Mouse (Mus musculus) gastrocnemius, adult 18-20 months (tissue): ENCODE measurements at regions not wholly inside any gene's neighbourhood (a gene's known extent, or its start where the extent isn't known, plus 50 kb on each side); places are given as distances from the start of the nearest gene placed in this dataset.

Experiments
- DNase-seq: peaks from one replicate; pipeline ENCODE4 v3.0.0; 2021; ENCODE audit warnings: low spot score

DNA sequence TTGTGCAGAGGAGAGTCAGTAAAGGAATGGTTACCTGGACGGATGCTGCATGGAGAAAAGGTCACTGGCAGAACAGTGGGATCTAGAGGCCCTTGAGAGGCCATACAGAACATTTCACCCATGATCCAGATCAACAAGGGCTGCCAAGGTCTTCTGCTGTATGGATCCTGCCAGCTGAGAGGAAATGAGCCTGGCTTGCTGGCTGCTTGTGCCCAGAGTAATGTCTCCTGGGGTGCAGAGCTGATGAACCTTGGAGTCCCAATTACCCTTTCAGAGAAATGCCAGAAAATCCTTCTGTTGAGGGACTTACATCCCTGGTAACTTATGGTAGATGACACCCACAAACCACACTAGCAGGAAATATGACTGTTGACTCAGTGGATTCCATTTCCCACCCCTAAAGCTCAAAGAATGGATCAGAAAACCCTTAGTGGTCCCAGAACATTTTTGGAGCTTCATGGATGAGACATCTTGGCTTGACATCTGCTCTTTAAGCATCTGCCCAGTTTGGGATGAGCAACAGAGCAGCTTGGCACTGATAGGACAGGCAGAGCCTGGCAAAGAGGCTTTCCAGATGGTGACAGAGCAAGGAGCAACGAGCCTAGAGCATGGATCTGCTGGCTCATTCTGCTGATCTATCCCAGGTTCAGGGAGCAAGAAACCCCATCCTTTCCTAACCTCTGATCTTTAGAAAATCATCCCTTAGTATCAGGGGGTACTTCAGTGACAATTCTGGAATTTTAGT, 416.6 kb downstream of the Adra2a start:
- no peak for DNase-seq

DNA sequence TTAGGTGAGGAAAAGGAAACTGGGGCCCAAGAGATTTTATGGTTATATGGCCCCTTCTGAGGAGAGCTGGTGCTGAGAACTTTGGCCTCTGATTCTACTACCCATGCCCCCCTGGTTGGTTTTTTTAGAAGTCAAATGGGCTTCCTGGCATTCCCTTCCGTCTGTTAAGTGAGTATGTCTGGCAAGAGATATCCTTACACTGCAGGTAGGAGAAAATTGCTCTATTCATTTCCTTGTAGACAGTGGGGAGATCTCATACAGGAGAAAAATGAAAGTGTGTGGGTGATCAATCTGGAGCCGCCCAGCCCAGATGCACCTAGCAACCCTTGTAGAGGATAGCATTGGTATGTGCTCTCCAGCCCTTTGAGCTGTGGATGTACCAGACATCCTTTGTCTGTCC, 418.5 kb downstream of the Adra2a start:
- DNase-seq = no peak

DNA sequence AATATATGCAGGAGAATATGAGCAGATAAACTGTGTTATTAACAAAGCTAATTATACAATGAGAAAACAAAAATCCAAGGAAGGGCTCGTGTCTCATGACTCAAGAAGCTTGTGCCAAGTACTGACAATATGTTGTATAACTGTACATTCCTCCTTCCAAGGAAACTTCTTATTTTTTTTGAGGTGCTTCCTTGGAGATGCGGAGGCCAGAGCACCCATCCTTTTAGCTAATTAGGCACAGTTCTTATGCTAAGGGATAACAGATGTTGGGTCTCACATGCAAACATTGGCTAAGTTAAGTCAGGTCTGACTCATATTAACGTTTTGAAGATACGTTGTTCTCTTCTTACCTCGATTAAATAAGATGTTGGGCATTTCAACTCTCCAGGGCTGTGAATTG, 426.1 kb downstream of the Adra2a start:
- DNase-seq = no peak

DNA sequence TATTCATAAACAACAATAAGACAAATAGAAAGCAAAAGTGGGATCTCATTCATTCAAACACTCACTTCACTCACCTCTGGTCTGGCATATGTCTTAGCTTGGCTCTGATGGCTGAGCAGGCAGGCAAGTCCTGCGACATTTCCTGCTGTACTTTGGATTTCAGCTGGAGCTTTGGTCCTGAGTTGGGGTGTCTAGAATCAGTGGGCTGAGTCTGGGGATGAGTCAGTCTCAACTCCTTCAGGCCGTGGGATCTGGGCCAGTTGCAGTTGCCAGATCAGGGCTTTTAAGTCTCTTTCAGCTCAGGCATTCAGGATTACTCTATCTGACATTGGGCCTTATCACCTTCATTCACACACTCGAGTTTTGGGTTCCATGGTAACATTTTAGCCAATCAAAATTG, 454.1 kb downstream of the Adra2a start:
- no peak for DNase-seq

DNA sequence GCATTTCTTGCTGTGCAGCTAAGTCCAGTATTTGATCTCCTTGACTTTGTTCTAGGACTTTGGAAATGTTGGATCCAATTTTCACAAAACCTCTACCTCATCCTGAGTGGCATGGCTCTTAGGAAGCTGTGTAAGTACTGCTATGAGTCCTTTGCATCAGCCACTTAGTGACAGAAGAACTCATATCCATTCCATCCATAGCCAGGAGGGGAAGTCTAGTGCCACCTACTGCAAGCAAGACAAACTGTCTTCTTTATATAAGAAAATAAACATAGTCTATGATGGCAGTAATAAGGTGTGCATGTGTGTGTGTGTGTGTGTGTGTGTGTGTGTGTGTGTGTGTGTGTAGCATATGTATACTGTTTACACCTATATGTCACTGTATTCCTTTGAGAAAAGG, 489.9 kb downstream of the Adra2a start:
- no peak for DNase-seq

DNA sequence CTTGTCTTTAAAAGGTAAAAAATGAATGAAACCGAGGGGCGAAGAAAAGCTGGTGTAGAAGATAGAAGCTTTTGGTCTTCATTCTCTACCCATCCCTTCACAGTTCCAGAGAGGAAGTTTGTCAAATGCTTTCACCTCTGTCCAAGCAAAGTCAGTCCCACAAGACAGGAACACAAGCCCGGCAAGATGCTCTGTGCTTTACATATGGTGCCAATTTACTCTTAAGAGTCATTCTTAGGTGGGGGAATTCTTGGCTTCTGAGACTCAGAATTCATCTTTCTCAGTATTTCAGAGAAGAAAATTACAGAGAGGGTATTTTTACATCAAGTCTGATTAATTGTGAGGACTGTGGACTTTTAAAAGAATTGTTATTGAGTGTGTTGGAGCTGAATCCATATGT, 511.4 kb downstream of the Adra2a start:
- DNase-seq = no peak

DNA sequence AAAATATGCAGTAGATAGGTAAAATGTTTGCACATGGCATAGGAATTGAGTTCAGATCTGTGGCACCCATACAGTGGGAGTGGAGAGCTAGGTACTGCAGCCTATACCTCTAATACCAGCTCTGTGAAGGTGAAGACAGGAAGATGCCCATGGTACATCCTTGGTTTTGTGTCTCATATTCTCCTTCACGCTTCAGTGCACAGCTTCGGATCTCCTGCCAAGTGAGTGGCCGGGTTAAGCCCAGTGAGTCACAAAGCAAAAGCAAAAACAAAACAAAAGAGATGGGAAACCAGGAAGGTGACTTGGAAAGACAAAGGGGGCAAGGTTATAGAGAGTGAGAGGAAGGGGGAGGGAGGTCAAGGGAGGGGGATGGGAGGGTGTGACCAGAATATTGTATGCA, 514.0 kb downstream of the Adra2a start:
- DNase-seq = no peak

DNA sequence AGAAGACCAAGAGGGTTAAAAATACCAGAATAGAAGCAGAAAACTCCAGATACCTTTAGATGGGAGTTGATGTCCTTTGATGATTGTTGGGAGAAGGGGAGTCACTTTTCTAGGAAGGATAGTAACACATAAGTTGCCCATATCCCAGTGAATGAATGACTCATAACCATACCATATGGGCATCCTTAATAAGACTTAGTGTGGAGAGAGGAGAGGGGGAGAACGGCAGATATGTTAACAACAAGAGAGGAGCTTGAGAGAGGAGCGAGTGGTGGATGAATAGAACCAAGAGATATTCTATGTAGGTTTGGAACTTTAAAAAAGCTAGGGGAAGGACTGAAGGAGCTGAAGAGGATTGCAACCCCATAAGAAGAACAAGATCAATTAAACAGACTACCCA, 539.6 kb downstream of the Adra2a start:
- DNase-seq = no peak

DNA sequence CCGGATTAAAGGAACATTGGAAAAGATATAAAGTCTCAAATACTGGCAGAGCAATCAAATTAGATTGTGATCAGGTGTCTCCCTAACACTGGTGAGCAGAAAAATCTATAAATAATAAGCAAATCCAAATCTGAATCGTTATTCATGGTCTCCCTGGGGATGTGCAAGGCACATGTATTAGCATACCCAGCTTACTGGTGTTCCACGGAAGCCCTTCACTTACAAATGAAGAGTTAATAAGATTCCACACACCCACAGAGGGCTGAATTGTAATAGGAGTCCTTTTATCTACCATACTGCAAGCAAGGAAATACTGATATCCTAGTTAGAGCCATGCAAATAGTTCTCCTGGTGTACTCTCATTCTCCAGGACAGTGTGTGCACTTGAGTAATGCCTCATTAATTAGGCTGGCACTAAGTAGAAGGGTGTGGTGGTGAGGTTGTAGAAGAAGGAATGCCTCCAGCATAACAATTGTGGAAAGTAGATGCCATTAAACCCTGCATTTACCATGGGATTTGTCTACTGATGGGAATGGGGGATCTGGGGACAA, 540.8 kb downstream of the Adra2a start:
- no peak for DNase-seq

DNA sequence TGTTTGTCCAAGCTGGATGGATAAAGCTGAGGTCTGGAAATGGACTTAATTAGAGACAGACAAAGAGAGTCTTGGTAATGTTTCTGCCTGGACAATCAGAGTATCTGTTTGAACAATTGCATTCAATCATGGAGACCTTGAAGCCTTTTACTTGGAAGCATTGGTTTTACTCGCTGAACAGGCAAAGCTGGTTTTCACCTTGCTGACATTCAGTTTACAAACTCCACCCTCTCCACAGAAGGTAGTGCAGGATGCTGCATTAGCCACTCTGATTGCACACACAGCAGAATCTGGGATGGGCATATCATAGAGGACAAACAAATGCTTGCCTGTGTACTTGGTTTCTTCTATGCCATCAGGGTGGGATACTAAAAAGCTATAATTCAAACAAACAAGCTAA, 541.4 kb downstream of the Adra2a start:
- no peak for DNase-seq

DNA sequence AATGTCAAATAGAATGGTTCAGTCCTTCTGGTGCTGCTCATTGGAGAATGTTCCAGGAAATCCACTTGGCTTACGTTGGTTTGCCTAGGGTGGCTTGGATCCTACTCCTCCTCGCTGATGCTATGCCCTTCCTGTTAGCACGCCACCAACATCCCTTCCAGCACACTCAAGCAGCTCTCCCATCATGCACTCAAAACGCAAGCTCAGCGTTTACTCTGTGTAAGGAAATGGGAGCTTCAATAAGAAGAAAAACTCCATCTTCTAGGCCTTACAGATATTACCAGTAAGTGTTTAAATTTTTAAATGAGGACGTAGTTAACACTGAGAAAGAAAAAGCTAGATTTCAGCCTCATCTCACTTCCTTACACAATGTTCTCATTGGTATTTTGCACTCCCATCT, 523.7 kb downstream of the Gpam start:
- DNase-seq = no peak

DNA sequence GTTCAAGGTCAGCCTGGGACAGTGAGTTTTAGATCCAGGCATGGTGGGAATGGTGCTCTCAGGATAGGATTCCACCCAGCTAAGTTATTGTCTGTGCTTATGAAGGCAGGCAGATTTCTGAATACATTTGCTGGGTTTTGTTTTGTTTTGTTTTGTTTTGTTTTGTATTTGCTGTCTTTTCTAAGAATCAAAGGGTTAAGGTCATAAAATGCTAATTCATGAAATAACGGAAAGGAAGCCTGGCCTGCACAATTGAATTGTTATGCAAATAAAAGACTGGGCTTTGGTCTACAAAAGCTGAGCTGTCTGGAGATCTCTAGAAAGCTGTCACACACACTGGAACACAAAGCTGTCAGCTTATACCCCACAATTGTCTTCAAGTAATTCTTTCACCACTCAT, 521.7 kb downstream of the Gpam start:
- DNase-seq = no peak

DNA sequence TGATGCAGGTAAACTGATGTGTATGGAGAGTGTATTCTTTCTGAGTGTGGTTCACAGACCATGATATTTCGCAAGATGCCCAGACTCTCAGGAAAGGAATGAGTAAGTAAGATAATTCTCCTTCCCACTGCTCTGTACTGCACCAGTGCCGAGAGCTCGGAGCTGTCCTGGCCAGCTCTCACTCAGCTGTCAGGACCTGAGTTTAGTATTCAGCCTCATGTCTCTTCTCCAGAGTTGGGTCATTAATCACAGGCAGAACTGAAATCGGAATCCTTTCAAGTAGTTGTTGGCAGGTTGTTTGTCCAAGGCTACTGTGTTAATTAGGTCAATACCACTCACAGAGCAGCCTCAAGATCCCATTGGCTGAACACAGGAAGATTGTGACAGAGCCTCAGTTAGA, 510.1 kb downstream of the Gpam start:
- DNase-seq = no peak
